Mouse (Mus musculus): ENCODE measurements around the gene Ceacam13. TPM values are rescaled to one million over a fixed set of nuclear protein-coding genes. Genes with fewer than 3 reads are reported as not detected.
"Not testable (repeated sequence)": the region's sequence is repeated elsewhere in the genome, so short reads cannot be mapped to it uniquely, and the experiment has no call there.

Ceacam13 gene
- not detected for polyA plus RNA-seq (2021)

- ChIA-PET CTCF (no interaction called here), POLR2A (no interaction called here)
- no peak for TF ChIP-seq CTCF (IDR thresholded peaks at IDR 0.05)
- H3K27me3 ChIP-seq: no peaks in the 10 kb centered on the region
- ATAC-seq (no peak), DNase-seq (ENCODE audit: low read depth, low spot score) (no peak)
- in situ Hi-C loops (cut with MboI; ENCODE audit: low pct_unique_long_range_greater_than_20kb): no loop called here
Observed at GRCm38 (mm10) chr7:18009589-18009988, at the start of gene Ceacam13. Ceacam13 (plus strand) TSS chr7:18009889.

DNA sequence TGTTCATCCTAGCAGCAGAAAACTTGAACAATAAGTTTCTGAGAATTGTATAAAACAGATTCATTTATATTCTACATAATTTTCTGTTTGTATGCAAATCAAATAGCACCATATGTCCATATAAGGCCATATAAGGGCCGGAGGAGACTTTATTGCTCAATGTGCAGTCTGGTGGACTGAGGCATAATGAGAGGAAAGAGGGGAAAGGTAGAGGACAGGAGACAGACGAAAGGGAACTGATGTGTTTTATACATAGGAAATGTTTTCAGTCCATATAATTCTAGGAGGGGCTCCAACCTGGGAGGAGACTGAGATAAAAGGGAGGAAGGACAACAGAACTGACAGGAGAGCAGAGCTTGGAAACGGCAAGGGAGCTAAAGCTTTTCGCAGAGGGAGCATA lies 37.9 kb upstream of the Ceacam13 start, which contains the start of gene Ceacam11:
Ceacam11 (plus strand) TSS at position 301 of the 400 bp plus-strand sequence.
- ChIA-PET POLR2A (no interaction called here), CTCF (no interaction called here)
- TF ChIP-seq CTCF (IDR thresholded peaks at IDR 0.05): no peak
- DNase-seq (ENCODE audit: low read depth, low spot score) (no peak), ATAC-seq (no peak)
- H3K27me3 ChIP-seq: no peaks in the 10 kb centered on the region
- in situ Hi-C loops (cut with MboI; ENCODE audit: low pct_unique_long_range_greater_than_20kb): no loop called here

- ATAC-seq; CTCF ChIA-PET; H3K27me3 ChIP-seq; in situ Hi-C loops (cut with MboI; ENCODE audit: low pct_unique_long_range_greater_than_20kb); POLR2A ChIA-PET; DNase-seq (ENCODE audit: low read depth, low spot score): not testable (repeated sequence)
Observed at GRCm38 (mm10) chr7:18001131-18001530, 8.6 kb upstream of the Ceacam13 start.

- TF ChIP-seq CTCF (IDR thresholded peaks at IDR 0.05): no peak
- ChIA-PET POLR2A (interaction anchor here (0.6 kb wide), 1 partner anchor 40 kb away, joined by 3 read pairs; no protein-coding TSS in a partner anchor), CTCF (no interaction called here)
- in situ Hi-C loops (cut with MboI; ENCODE audit: low pct_unique_long_range_greater_than_20kb): no loop called here
- no peak for ATAC-seq
- DNase-seq (ENCODE audit: low read depth, low spot score): no peak
- H3K27me3 ChIP-seq: no peaks in the 10 kb centered on the region
Observed at GRCm38 (mm10) chr7:18065629-18066028, 55.9 kb downstream of the Ceacam13 start, which contains the start of gene Ceacam12. Ceacam12 (plus strand) TSS chr7:18065929.

Other genes starting within 250 kb of the Ceacam13 start
- gene Ceacam14, start 197.3 kb upstream of the Ceacam13 start, polyA plus RNA-seq (2021): not detected
- not detected for gene Gm5155, start 138.1 kb upstream of the Ceacam13 start, polyA plus RNA-seq (2021)
- gene Ceacam11, start 37.8 kb upstream of the Ceacam13 start, polyA plus RNA-seq (2021): not detected
- not detected for gene Ceacam12, start 56.0 kb downstream of the Ceacam13 start, polyA plus RNA-seq (2021)
- not detected for gene Igfl3, start 166.6 kb downstream of the Ceacam13 start, polyA plus RNA-seq (2021)
- gene Mill1, start 235.5 kb downstream of the Ceacam13 start, polyA plus RNA-seq (2021): not detected

Measured in Patski (cell line).